Comparison of ENCODE assay signal across 8 mouse cellular contexts in genomic region chr3:36688874-36689273, GRCm38 (mm10). TPM values are rescaled to one million over a fixed set of nuclear protein-coding genes. Genes with fewer than 3 reads are reported as not detected.
A peak's percentile ranks its signal among the peaks of the same experiment; 100 is the strongest.
DNase-seq lines count a peak whose midpoint lies in the region; ATAC-seq lines count a peak whose summit lies in the region.

No protein-coding gene starts in this region.

- no peaks in the 10 kb centered on the region for H3K9me3 ChIP-seq in embryonic facial prominence, embryonic 10.5 days
- no peaks in the 10 kb centered on the region for H3K9me3 ChIP-seq in limb, embryonic 13.5 days
- H3K9me3 ChIP-seq in midbrain, embryonic 16.5 days (replicated peaks; ENCODE audit: control insufficient read depth, low read length, poor library complexity, severe bottlenecking) = no peaks in the 10 kb centered on the region

- peak overlapping the region; percentile 85; the same call in 1 of the 2 replicates for H3K27ac ChIP-seq in embryonic facial prominence, embryonic 10.5 days (replicated peaks)
- no peak overlapping the region for H3K27ac ChIP-seq in limb, embryonic 13.5 days
- H3K27ac ChIP-seq in midbrain, embryonic 16.5 days (ENCODE audit: low read length) = peak overlapping the region; percentile 18; the same call in 1 of the 2 replicates

- H3K9ac ChIP-seq in limb, embryonic 13.5 days = peak overlapping the region; percentile 71; the same call in 1 of the 2 replicates
- H3K9ac ChIP-seq in midbrain, embryonic 16.5 days (ENCODE audit: low read depth, low read length) = peak overlapping the region; percentile 84

- peak; percentile 59 for DNase-seq in CD4-positive, CD25-positive, alpha-beta regulatory T cell, adult 2 months (ENCODE audit: low read depth, low spot score)
- DNase-seq in embryonic facial prominence, embryonic 10.5 days (ENCODE audit: low spot score) = peak; percentile 86
- peak; percentile 54 for DNase-seq in heart, adult 8-10 months (ENCODE audit: low spot score)
- peak; percentile 74 for DNase-seq in kidney, adult 18-20 months
- DNase-seq in spleen, postnatal 4 days (ENCODE audit: low spot score in 2 of 2) = peak; percentile 24 to 73

- no peaks in the 10 kb centered on the region for H3K36me3 ChIP-seq in embryonic facial prominence, embryonic 10.5 days (replicated peaks)
- H3K36me3 ChIP-seq in limb, embryonic 13.5 days = no peaks in the 10 kb centered on the region
- H3K36me3 ChIP-seq in midbrain, embryonic 16.5 days (ENCODE audit: control insufficient read depth, insufficient read depth, low read length) = no peaks in the 10 kb centered on the region

- 4% methylated on average over 21 of the region's 21 CpGs for WGBS in embryonic facial prominence, embryonic 10.5 days
- 1% methylated on average over 21 of the region's 21 CpGs for WGBS in limb, embryonic 13.5 days
- 2% methylated on average over 21 of the region's 21 CpGs for WGBS in midbrain, embryonic 16.5 days

- H3K4me2 ChIP-seq in limb, embryonic 13.5 days (replicated peaks) = peak overlapping the region; percentile 89
- peak overlapping the region; percentile 70 for H3K4me2 ChIP-seq in midbrain, embryonic 16.5 days (ENCODE audit: low read length)

- H3K4me3 ChIP-seq in embryonic facial prominence, embryonic 10.5 days = peak overlapping the region; percentile 75
- peak overlapping the region; percentile 74 for H3K4me3 ChIP-seq in limb, embryonic 13.5 days
- peak overlapping the region; percentile 81 for H3K4me3 ChIP-seq in midbrain, embryonic 16.5 days (ENCODE audit: low read depth, low read length)

- ATAC-seq in CD4-positive, CD25-positive, alpha-beta regulatory T cell, adult 4 months = no peak
- peak; percentile 42; the same call in 1 of the 2 replicates for ATAC-seq in limb, embryonic 13.5 days (ENCODE audit: low FRiP score, low read depth)
- peak; percentile 47 for ATAC-seq in midbrain, embryonic 16.5 days

- H3K27me3 ChIP-seq in embryonic facial prominence, embryonic 10.5 days (replicated peaks; ENCODE audit: low read depth, poor library complexity, severe bottlenecking) = peaks cover 60% of the 10 kb centered on the region
- H3K27me3 ChIP-seq in limb, embryonic 13.5 days = peaks cover 29% of the 10 kb centered on the region
- no peaks in the 10 kb centered on the region for H3K27me3 ChIP-seq in midbrain, embryonic 16.5 days (ENCODE audit: control insufficient read depth, insufficient read depth, low read depth, low read length)

- H3K4me1 ChIP-seq in embryonic facial prominence, embryonic 10.5 days = peaks cover 15% of the 10 kb centered on the region
- 0 out of 2 replicates have a peak, but pooled peaks cover 4% of the 10 kb centered on the region for H3K4me1 ChIP-seq in limb, embryonic 13.5 days
- H3K4me1 ChIP-seq in midbrain, embryonic 16.5 days (ENCODE audit: control insufficient read depth, insufficient read depth, low read length) = peaks cover 5% of the 10 kb centered on the region; the same call in 1 of the 2 replicates

RNA-seq across cellular contexts. Expression of gene Trpc3, which starts 1.1 kb away (rescaled TPM):
- not detected for polyA plus RNA-seq in CD4-positive, CD25-positive, alpha-beta regulatory T cell, adult 4 months (2017; shearing (Covaris generic))
- polyA plus RNA-seq in embryonic facial prominence, embryonic 10.5 days (2016; fragmentation: Nextera tagmentation; extraction: Ambion mirVana) = 2.7 and 3.5 TPM in 2 replicates
- total RNA-seq in heart, adult 8-10 months (2022) = 1 to 10 TPM; 4.0 to 7.4 (median 5.9) TPM
- 1.9 and 3.2 TPM in 2 replicates for polyA plus RNA-seq in limb, embryonic 13.5 days (2015; fragmentation: Nextera tagmentation; extraction: Ambion mirVana)
- 8.7 and 9.9 TPM in 2 replicates for polyA plus RNA-seq in midbrain, embryonic 16.5 days (2015; fragmentation: Nextera tagmentation; extraction: Ambion mirVana)
